Mouse (Mus musculus): ENCODE results near the gene Klhl10.

The Klhl10 gene

DNA sequence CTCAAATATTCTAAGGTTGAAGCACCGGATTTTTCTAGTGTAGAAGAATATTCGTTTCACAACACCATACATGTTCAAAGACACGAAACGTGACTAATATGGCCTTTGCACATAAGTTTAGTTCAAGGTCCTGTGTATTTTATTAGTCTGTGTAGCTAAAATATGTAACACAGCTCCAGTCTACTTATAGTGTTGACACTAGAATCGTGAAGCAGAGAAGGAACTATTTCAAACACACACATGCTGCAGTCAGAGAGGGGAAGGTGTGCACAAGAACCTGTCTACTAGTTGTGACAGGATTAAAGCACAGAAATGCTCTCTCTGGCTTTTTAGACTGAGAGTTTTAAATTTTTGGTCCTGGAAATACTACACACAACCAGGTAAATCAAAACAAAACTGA is 16.0 kb downstream of the Klhl10 start:
- no peak for DNase-seq (ENCODE audit: low spot score in 2 of 2)

DNA sequence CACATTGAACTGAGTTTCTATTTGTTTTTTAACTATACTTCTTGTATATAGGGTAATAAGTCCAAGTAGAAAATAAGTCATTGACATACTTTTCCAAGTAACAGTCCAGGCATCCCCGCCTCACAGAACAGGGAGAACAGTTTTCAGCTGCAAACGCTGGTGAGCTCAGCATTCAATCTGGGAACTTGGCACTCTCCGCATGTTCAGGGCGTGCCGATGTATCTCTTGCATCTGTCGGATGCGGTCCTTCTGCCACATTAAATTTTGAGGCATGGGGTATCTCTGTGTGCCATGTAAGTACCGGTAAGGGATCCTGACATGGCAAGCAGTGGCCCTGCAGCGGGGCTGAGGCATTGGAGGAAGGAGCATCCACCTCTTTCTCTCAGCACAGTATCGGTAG is 21.0 kb downstream of the Klhl10 start:
- DNase-seq (ENCODE audit: low spot score in 2 of 2), result no peak

DNA sequence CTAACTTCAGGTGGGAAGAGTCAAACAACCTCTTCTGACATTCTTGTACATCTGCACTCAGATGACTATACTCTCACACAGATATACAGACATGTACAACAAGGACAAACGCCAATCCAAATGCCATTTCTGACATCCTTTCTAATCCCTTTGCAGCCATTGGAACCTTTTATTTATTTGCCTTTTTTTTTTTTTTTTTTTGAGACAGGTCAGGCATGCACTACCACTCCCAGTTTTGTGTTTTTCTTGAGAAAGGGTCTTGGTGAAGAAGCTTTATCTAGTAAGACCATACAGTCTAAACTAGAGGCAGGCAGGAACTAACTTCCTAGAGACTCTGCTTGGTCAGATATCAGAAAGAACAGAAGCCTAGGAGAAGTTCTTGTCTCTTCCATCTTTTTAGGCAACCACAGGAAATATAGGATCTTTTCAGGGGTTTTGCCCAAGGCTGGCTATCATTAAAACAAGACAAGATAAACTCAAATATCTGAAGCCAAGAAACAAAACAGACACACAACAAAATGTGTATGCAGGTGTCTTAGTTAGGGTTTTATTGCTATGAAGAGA is 23.6 kb downstream of the Klhl10 start:
- no peak for DNase-seq (ENCODE audit: low spot score in 2 of 2)

DNA sequence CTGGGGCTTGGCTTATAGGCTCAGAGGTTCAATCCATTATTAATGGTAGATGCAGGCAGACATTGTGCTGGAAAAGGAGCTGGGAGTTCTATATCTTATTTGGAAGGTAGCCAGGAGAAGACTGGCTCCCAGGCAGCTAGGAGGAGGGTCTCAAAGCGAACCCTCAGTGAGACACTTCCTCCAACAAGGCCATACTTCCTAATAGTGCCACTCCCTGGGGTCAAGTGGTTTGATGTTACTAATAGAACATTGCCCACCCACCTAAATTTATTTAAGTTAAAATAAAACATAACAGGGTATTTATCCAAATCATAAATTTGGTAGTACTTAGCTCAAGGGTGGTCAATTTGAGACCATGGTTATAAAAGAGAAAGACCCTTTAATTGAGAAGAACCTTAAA is 24.1 kb downstream of the Klhl10 start:
- DNase-seq (ENCODE audit: low spot score in 2 of 2), result no peak

DNA sequence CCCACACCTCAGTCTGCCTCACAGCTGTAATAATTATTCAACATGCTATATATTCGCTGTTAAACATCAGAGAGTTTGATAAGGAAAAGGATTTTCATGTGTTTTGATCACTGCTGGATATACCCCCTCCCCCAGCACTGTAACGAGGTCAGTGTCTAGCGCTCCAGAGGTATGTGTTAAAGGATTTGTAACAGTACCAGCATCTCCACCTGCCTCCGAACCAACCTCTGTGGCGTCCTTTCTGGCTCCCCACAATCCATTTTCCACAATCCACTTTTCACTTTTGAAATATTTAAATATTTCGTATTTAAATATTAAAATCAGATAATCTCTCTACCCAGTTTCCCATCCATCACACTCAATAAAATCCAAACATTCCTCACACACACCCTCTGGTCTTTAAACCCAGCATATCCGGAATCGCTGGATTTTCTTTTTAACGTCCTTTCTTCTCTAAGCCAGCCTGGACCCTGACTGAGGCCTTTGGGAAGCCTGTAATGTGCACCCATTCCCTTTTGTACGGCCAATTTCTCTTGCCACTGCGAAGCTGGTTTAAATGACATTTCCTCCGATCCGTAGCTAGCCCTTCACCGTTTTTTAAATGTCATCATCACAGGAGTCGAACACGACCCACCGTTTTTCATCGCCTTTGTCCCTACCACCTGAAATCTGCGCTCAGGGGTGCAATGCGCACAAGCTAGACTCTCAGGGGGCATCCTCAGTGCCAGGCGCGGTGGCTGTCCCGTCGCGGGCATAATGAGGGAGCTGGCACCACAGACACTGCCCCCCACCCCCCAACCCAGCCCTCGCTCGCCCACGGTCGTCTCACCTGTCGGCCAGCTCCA is 29.9 kb downstream of the Klhl10 start:
- no peak for DNase-seq (ENCODE audit: low spot score in 2 of 2)

DNA sequence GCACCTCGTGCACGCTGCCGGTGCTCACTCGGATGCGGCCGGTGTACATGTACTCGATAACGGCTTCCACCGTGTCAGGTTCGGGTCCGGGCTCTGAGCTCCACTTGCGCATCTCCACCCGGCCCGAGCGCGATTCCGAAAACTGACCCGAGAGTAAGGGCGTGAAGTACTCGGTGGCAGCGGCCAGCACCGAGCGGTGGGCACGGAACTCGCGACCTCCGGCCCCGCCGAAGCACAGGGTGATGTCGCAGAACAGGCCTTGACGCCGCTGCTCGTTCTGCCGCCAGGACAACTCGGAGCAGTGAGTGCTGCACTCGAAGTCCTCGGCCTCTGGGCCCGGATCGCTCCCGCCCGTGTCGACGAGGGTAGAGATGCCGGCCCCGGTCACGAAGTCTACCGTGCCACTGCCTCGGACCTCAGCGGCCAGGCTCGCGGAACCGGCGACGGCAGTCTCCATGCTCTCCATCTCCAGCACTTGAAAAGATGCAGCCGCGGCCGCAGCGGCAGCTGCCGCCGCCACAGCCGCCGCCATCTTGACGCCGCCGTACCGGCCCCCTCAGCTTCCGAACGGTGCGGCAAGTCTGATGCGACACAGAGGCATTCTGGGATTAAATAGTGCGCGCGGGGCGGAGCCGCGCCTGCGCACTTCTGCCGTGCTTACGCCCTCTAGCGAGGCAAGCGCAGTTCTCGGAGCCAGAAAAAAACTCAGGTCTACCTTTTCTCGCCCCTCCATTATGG is 30.6 kb downstream of the Klhl10 start, which contains the start of gene Klhl11:
Gene Klhl11 (minus strand): TSS at position 545 of the 738 bp plus-strand sequence.
- DNase-seq (ENCODE audit: low spot score in 2 of 2), result peak; percentile 91 to 97

DNA sequence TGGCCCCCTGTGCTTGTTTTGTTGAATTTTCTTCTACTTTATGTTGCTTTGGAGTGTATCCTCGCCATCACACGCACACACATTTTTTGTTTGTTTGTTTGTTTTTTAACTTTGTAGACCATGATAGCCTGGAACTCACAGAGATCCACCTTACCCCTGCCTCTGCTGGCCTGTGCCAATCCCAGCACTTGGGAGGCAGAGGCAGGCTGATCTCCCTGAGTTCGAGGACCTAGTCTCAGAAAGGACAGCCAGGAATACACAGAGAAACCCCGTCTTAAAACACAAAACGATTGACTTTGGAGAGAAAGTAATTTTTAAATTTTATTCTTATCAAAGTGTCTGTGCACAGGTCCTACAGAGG is 31.2 kb downstream of the Klhl10 start:
- no peak for DNase-seq (ENCODE audit: low spot score in 2 of 2)

DNA sequence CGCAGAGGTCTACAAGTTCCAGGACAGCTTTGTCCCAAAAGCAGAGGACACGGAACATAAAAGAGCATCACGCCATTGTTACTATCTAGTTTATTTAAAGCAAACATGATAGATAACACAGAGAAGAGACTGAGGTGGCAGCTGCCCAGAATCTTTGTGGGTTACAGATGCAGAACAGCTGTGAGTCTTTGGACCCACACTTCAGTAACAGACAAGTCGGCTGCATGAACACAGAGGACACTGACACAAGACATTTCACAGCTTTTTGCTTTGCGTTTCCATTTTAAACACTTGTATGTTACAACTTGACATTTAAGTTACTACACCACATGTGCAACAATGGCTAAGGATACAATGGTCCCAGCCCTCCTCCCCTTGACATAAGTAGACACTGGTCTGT is 34.6 kb downstream of the Klhl10 start:
- no peak for DNase-seq (ENCODE audit: low spot score in 2 of 2)

DNA sequence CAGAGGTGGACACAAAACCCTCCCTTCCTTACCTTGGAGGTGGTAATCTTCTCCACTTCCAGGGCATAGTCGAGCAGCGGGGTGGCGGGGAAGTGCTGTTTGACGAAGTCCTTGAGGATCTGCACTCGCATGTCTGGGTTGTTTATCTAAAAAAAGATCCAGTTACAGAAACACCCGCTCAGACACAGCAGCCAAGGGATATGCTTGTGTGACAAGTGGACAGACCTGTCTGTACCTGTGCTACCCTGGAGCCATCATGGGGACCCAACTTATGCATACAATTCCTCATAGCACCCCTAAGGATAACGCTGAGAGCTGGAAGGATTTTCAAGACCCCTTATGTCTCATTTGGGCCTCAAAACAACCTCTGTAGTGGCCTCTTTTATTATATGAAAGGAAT is 37.4 kb downstream of the Klhl10 start:
- DNase-seq (ENCODE audit: low spot score in 2 of 2), result no peak

DNA sequence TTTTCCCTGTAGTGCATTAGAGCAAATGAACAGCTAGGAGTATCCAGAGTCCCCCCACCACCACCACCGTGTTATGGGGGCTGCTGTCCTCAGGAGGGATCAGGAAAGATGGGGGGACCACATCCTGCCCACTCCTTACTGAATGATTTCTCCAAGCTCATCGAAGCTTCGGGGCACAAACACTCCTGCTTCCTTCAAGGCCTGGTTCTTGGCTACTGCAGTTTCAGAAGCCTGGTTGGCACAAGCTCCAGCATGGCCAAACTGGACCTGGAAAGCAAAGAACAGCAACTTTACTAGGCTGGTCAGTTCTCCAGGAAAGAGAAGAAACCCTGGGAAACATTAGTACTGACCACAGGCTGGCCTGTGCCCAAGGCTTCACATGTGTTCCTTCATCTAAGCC is 42.7 kb downstream of the Klhl10 start:
- no peak for DNase-seq (ENCODE audit: low spot score in 2 of 2)

DNA sequence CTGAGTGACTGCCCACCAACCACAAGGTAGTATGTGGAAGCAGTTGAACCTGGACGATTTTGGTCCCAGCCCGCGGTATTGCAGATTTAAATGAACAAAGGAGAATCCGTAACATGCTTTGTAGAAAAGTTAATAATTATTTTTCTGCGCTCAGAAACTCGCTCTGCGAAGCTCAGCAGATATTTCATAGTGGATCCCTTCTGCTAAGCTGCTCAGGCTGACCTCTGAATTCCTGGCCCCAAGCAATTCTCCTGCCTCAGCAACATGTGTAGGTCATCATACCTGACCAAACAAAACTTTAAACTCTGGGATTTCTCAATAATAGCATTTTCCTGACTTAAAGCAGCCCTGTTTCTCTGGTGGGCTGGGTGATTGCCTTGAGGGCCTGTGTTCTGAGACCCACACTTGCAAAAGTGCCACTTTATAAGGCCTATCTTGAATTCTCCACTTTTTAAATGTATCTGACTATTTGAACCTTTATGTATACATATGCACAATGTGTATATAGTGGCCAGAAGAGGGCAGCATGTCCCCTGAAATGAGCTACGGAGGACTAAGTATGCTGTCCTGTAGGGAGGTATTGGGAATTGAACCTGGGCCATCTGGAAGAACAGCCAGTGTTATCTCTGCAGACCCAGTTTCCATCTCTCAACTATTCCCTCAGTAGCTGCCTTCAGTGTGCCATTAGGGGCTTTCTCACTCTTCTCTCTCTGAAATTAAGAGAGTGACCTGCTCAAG is 44.3 kb downstream of the Klhl10 start:
- DNase-seq (ENCODE audit: low spot score in 2 of 2), result no peak

DNA sequence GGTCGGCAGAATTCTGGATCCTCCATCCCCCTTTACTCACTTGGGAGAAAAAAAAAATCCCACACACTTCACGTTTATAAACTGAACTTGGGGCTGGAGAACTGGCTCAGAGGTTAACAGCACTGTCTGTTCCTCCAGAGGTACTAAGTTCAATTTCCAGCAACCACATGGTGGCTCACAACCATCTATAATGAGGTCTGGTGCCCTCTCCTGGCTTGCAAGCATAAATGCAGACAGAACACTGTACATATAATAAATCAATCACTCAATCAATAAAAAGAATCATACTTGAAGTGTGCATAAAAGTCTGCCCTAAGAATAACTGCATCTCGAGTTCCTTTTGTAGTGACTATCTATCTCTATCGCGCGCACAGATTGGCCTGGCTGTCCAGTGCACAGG is 49.2 kb downstream of the Klhl10 start:
- no peak for DNase-seq (ENCODE audit: low spot score in 2 of 2)

DNA sequence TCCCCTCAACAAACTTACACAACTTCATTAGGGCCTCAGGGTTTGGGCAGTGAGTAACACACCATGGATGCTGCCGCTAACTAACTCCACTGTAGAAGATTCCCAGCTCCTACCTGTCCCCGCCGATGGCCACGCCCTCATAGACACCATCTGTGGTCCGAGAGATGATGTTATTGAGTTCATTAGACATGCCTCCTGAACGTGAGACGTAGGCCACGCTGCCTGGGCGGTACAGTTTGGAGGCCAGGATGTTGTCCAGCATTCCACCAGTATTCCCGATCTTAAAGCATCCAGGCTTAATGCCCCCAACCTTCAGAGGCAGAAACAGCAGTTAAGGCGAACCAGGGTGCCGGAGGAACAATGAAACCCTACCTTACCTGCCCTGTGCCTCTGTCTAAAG is 52.1 kb downstream of the Klhl10 start:
- DNase-seq (ENCODE audit: low spot score in 2 of 2), result no peak

DNA sequence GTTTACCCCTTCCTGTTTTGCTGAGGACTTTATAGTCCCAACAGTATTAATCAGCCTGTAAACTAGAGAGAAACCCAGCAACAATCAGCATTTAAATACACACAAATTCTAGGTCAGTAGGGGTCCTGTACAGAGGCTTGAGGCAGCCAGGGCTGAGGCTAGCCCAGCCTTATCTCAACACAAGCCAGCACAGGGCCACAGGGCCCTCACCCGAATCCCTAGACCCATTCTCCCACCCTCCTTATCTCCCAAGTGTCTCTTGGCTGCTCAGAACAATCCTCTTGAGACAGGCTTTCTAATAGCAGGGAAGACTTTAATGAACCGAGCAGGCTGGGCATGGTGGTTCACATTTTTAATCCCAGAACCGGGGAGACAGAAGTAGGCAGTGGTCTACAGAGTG is 58.5 kb downstream of the Klhl10 start:
- no peak for DNase-seq (ENCODE audit: low spot score in 2 of 2)

DNA sequence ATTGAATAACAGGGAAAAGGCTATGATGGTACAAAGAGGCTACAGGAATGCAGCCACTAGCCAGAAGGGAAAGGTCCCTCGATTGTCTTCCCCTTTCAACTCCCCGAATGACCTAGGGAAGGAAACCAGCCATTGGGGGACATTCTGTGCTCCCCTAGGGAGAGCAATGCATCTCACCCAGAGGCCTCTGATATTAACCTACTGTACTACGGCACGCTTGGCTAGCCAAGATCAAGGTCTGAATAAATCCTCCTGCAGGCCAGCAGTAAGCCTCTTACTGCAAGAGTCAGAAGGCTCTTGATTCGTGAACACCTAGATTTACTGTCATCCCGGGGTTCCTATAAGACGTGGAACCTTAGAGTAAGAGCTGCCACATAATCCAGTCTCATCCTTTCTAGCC is 58.9 kb downstream of the Klhl10 start:
- no peak for DNase-seq (ENCODE audit: low spot score in 2 of 2)

DNA sequence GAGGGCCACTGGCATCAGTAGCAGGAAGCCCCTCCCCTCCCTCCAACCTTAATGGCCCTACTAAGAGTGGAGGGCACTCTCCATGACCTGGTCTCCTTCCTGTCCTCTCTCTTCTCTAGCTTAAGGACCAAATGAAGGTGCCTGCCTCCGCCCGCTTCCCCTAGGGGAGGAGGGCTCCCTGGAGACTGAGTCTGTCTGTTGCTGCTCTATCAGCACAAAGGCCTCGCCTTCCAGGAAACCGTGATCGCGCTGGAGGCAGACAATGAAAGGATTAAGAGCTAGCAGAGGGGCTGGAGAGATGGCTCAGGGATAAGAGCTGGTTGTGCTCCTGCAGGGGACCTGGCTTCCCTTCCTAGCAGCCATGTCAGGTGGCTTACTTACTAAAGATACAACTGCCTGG is 59.6 kb downstream of the Klhl10 start:
- no peak for DNase-seq (ENCODE audit: low spot score in 2 of 2)

DNA sequence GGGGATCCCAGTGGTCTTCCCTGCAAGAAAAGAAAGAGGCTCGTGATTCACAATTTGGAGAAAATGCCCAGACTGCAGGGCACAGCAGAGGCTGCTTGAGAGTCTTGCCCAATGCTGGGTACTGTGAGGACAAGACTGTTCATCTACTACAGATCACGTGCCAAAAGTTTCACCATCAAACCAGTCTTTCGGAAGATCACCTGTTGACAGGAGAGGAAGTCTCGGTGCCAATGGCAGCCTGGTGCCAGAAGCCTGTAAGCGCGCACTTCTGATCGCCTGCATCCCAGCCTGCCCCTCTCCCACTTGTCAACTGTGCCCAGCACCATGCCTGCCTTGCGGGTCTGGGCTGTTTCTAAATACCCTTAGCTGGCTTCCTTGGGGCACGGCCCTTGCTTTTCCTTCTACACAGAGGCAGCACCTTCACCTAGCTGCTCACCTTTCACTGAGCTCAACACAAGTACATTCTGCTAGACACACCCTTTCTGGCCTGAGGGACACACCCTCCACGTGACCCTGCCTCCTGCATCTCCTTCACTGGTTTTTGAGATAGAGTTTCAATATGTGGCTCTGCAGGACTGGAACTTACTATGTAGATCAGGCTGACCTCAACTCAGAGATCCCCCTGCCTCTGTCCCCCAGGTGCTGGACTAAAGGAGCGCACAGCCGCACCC is 63.4 kb downstream of the Klhl10 start:
- DNase-seq (ENCODE audit: low spot score in 2 of 2), result no peak

DNA sequence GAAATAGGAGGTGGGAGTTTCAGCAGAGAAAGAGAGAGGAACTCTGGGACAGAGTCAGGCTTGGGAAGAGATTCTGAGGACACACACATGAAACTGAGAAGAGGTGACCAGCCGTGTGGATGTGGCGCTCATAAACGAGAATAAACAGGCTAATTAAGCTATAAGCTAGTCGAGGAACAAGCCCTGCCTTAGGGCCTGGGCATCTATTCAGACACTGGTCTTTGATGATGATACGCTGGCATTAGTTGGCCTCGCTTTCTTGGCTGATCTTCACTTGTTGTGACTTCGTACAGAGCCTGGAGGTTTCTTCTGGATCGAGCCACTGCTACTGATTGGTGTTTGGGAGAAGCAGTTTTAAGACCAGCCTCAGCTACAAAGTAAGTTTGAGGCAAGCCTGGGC is 64.3 kb downstream of the Klhl10 start:
- no peak for DNase-seq (ENCODE audit: low spot score in 2 of 2)

All from spleen, postnatal 4 days (tissue).